Mouse (Mus musculus) midbrain, embryonic 14.5 days (tissue): ENCODE data around the gene Gamt. TPM values are rescaled to one million over a fixed set of nuclear protein-coding genes. Genes with fewer than 3 reads are reported as not detected.
"Not testable (repeated sequence)": the region's sequence is repeated elsewhere in the genome, so short reads cannot be mapped to it uniquely, and the experiment has no call there.

ENCODE experiments used
- ATAC-seq: fragments of 200-750 bp; cut with Nextera tagmentation; 2 replicates; pipeline ENCODE4 v1.8.0; 2017; ENCODE audit warnings: moderate number of reproducible peaks, moderate library complexity; ENCODE audit not compliant: low FRiP score, low TSS enrichment
- DNase-seq: peaks from one replicate; pipeline ENCODE4 v3.0.0-alpha.2; 2015
- H3K27ac ChIP-seq: fragments of 300-500 bp; sonication (generic); replicated peaks from 2 replicates; pipeline ENCODE4 v1.5.1; 2014; ENCODE audit warnings: mild to moderate bottlenecking, low read depth, low read length, moderate library complexity
- H3K27me3 ChIP-seq: fragments of 300-500 bp; sonication (generic); 2 replicates; pipeline ENCODE4 v1.6.1; 2014; ENCODE audit warnings: low read length, control low read depth, mixed read lengths; ENCODE audit not compliant: control insufficient read depth, insufficient read depth
- H3K36me3 ChIP-seq: fragments of 300-500 bp; sonication (generic); 2 replicates; pipeline ENCODE4 v1.6.1; 2014; ENCODE audit warnings: low read length, control low read depth; ENCODE audit not compliant: control insufficient read depth, insufficient read depth
- H3K4me1 ChIP-seq: fragments of 300-500 bp; sonication (generic); 2 replicates; pipeline ENCODE4 v1.6.1; 2014; ENCODE audit warnings: mild to moderate bottlenecking, antibody characterized with exemption, low read length, control low read depth; ENCODE audit not compliant: control insufficient read depth, insufficient read depth
- H3K4me2 ChIP-seq: fragments of 300-500 bp; sonication (generic); 2 replicates; pipeline ENCODE4 v1.6.1; 2014; ENCODE audit warnings: mild to moderate bottlenecking, low read length, moderate library complexity
- H3K4me3 ChIP-seq: fragments of 300-500 bp; sonication (generic); replicated peaks from 2 replicates; pipeline ENCODE4 v1.5.1; 2014; ENCODE audit warnings: low read depth, low read length
- H3K9ac ChIP-seq: fragments of 300-500 bp; sonication (generic); replicated peaks from 2 replicates; pipeline ENCODE4 v1.6.1; 2014; ENCODE audit warnings: mild to moderate bottlenecking, low read length, moderate library complexity
- H3K9me3 ChIP-seq: fragments of 300-500 bp; sonication (generic); 2 replicates; pipeline ENCODE4 v1.6.1; 2016; ENCODE audit warnings: low read length, control low read depth, mixed read lengths; ENCODE audit not compliant: control insufficient read depth
- WGBS: fragments of 180-500 bp; shearing (Covaris S2); extraction: QIAGEN DNeasy Blood & Tissue Kit; methylation state at CpG from one replicate; pipeline ENCODE4 v1.1.7; 2014; 5-methylcytosine and 5-hydroxymethylcytosine counted together
- polyA plus RNA-seq: library from polyadenylated mRNA; unstranded; fragments of >200 nt; fragmentation: Nextera tagmentation; extraction: Ambion mirVana; gene quantifications from 2 replicates; pipeline ENCODE4 v1.2.1, GENCODE M21; 2014

The Gamt gene
- polyA plus RNA-seq, 1 experiment from 2014 or later = 15.1 TPM

GRCm38 (mm10) chr10:80248437-80248836, 12.4 kb downstream of the Gamt start:
- peak overlapping the region; percentile 55 for H3K4me3 ChIP-seq
- peaks cover 18% of the 10 kb centered on the region for H3K4me1 ChIP-seq
- 47% methylated on average over 3 of the region's 3 CpGs for WGBS
- not testable (repeated sequence) for H3K27me3 ChIP-seq, H3K9me3 ChIP-seq, H3K9ac ChIP-seq, H3K27ac ChIP-seq, DNase-seq
- H3K4me2 ChIP-seq = peak overlapping the region; percentile 90
- H3K36me3 ChIP-seq = peaks cover 21% of the 10 kb centered on the region
- 0 out of 2 replicates have a peak, but pooled peaks have one; percentile 6 for ATAC-seq

GRCm38 (mm10) chr10:80247849-80248248, 13.0 kb downstream of the Gamt start:
- 28% methylated on average over 6 of the region's 6 CpGs for WGBS
- no peaks in the 10 kb centered on the region for H3K27me3 ChIP-seq
- H3K4me2 ChIP-seq = no peak overlapping the region
- ATAC-seq (no peak), DNase-seq (peak; percentile 75)
- peaks cover 26% of the 10 kb centered on the region for H3K36me3 ChIP-seq
- no peak overlapping the region for H3K4me3 ChIP-seq
- no peak overlapping the region for H3K27ac ChIP-seq
- H3K9ac ChIP-seq = no peak overlapping the region
- H3K9me3 ChIP-seq = no peaks in the 10 kb centered on the region
- H3K4me1 ChIP-seq = peaks cover 18% of the 10 kb centered on the region

GRCm38 (mm10) chr10:80245600-80245999, 15.2 kb downstream of the Gamt start:
- Histone ChIP-seq H3K9ac (peak overlapping the region; percentile 29; the same call in 1 of the 2 replicates), H3K27me3 (no peaks in the 10 kb centered on the region), H3K9me3 (no peaks in the 10 kb centered on the region), H3K4me3 (no peak overlapping the region), H3K27ac (peak overlapping the region; percentile 69), H3K36me3 (peaks cover 40% of the 10 kb centered on the region), H3K4me1 (peaks cover 22% of the 10 kb centered on the region), H3K4me2 (no peak overlapping the region)
- no peak for ATAC-seq
- WGBS = 6% methylated on average over 4 of the region's 4 CpGs
- peak; percentile 96 for DNase-seq

- H3K4me3 ChIP-seq = no peak overlapping the region
- peak; percentile 83 for DNase-seq
- H3K4me1 ChIP-seq = peaks cover 15% of the 10 kb centered on the region
- H3K27me3 ChIP-seq = no peaks in the 10 kb centered on the region
- H3K27ac ChIP-seq = peak overlapping the region; percentile 69
- H3K9me3 ChIP-seq = no peaks in the 10 kb centered on the region
- no peak overlapping the region for H3K4me2 ChIP-seq
- peaks cover 47% of the 10 kb centered on the region for H3K36me3 ChIP-seq
- WGBS = 22% methylated on average over 5 of the region's 5 CpGs
- H3K9ac ChIP-seq = peak overlapping the region; percentile 29; the same call in 1 of the 2 replicates
- no peak for ATAC-seq
Observed at GRCm38 (mm10) chr10:80244791-80245399, 15.9 kb downstream of the Gamt start.

- ATAC-seq (no peak), DNase-seq (no peak)
- Histone ChIP-seq H3K4me1 (peaks cover 13% of the 10 kb centered on the region; the same call in 1 of the 2 replicates), H3K36me3 (peaks cover 70% of the 10 kb centered on the region), H3K27ac (peak overlapping the region; percentile 61; the same call in 1 of the 2 replicates), H3K27me3 (no peaks in the 10 kb centered on the region), H3K9ac (no peak overlapping the region), H3K4me3 (no peak overlapping the region), H3K4me2 (no peak overlapping the region), H3K9me3 (no peaks in the 10 kb centered on the region)
- 61% methylated on average over 3 of the region's 3 CpGs for WGBS
Observed at GRCm38 (mm10) chr10:80242607-80243006, 18.2 kb downstream of the Gamt start.

- Histone ChIP-seq H3K4me2 (0 out of 2 replicates have a peak overlapping the region, but pooled peaks have one; percentile 15), H3K36me3 (peaks cover 75% of the 10 kb centered on the region), H3K9ac (0 out of 2 replicates have a peak overlapping the region, but pooled peaks have one; percentile 0), H3K4me3 (no peak overlapping the region), H3K27ac (peak overlapping the region; percentile 61), H3K27me3 (no peaks in the 10 kb centered on the region), H3K4me1 (peaks cover 13% of the 10 kb centered on the region; the same call in 1 of the 2 replicates), H3K9me3 (no peaks in the 10 kb centered on the region)
- DNase-seq = peak; percentile 76
- WGBS = 30% methylated on average over 9 of the region's 9 CpGs
- peak; percentile 49 for ATAC-seq
Observed at GRCm38 (mm10) chr10:80242088-80242487, 18.7 kb downstream of the Gamt start.

- DNase-seq (no peak), ATAC-seq (no peak)
- Histone ChIP-seq H3K9ac (peak overlapping the region; percentile 20; the same call in 1 of the 2 replicates), H3K27me3 (no peaks in the 10 kb centered on the region), H3K4me1 (peaks cover 16% of the 10 kb centered on the region), H3K4me3 (no peak overlapping the region), H3K9me3 (no peaks in the 10 kb centered on the region), H3K4me2 (no peak overlapping the region), H3K27ac (0 out of 2 replicates have a peak overlapping the region, but pooled peaks have one; percentile 14), H3K36me3 (peaks cover 98% of the 10 kb centered on the region)
- WGBS = 67% methylated on average over 6 of the region's 6 CpGs
Observed at GRCm38 (mm10) chr10:80239791-80240190, 21.0 kb downstream of the Gamt start.

GRCm38 (mm10) chr10:80238306-80238705, 22.5 kb downstream of the Gamt start:
- WGBS = 72% methylated on average over 3 of the region's 3 CpGs
- DNase-seq = no peak
- H3K4me2 ChIP-seq = peak overlapping the region; percentile 37
- H3K4me1 ChIP-seq = peaks cover 22% of the 10 kb centered on the region
- H3K27me3 ChIP-seq = no peaks in the 10 kb centered on the region
- H3K36me3 ChIP-seq = peaks cover 98% of the 10 kb centered on the region
- no peak for ATAC-seq
- H3K9ac ChIP-seq = no peak overlapping the region
- H3K4me3 ChIP-seq = no peak overlapping the region
- H3K9me3 ChIP-seq = no peaks in the 10 kb centered on the region
- H3K27ac ChIP-seq = no peak overlapping the region

GRCm38 (mm10) chr10:80237020-80237419, 23.8 kb downstream of the Gamt start:
- no peak for ATAC-seq

More at GRCm38 (mm10) chr10:80237020-80237419, 23.8 kb downstream of the Gamt start:
- 71% methylated on average over 4 of the region's 4 CpGs for WGBS
- Histone ChIP-seq H3K9ac (no peak overlapping the region), H3K27me3 (no peaks in the 10 kb centered on the region), H3K4me2 (peak overlapping the region; percentile 37), H3K4me1 (peaks cover 33% of the 10 kb centered on the region), H3K27ac (no peak overlapping the region), H3K9me3 (no peaks in the 10 kb centered on the region), H3K4me3 (no peak overlapping the region), H3K36me3 (peaks cover 91% of the 10 kb centered on the region)
- DNase-seq = no peak
